Mouse (Mus musculus): ENCODE results near the gene Rxfp4.
A peak's percentile ranks its signal among the peaks of the same experiment; 100 is the strongest.
"Not testable (repeated sequence)": the region's sequence is repeated elsewhere in the genome, so short reads cannot be mapped to it uniquely, and the experiment has no call there.

Gene Rxfp4

DNA sequence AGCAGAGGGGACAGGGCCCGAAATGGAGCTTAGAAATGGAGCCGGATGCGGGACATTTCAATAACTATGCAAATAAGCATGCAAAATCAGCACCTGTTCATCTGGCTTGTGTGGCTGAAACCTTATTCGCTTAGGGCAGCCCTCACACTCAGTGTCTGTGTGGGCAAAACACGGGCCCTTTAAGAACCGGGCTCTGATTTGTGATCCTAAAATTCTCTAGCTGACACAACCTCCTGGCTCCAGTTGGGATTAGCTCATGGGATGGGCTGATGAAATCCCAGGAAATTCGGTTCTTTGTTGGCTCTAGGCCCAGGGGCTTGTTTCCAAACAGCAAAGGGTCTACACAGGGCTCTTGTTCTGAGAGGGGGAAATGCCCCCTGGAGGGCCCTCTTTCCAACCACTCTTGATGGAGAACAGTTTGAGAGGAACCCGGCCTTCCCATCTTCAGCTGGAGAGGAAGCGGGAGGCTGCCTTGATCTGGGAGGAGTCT, 37.0 kb downstream of the Rxfp4 start:
- no peak for TF ChIP-seq GATA4 (IDR thresholded peaks at IDR 0.05; ENCODE audit: insufficient replicate concordance, low read length)

DNA sequence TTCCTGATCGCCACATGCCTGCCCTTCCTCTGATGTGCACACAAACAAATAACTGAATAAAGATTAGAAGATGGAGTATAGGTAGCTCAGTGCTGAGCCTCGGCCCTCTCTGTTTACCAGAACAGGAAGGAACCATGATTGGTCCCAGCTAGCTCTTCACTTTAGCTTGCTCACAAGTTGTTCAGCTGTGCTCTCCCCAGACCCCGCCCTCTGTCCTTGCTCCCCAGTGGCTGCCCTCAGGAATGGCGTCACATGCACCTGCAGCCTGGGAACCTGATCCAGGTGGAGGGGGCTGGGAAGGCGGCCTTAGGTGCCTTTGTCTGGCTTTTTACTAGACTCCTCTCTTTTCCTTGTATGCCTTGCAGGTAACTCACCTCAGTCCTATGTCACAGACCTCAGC, 37.8 kb downstream of the Rxfp4 start:
- TF ChIP-seq GATA4 (IDR thresholded peaks at IDR 0.05; ENCODE audit: insufficient replicate concordance, low read length) = no peak

GRCm38 (mm10) chr3:88614418-88614817, 38.5 kb downstream of the Rxfp4 start:
- TF ChIP-seq GATA4 (IDR thresholded peaks at IDR 0.05; ENCODE audit: insufficient replicate concordance, low read length) = no peak

- no peak for TF ChIP-seq GATA4 (IDR thresholded peaks at IDR 0.05; ENCODE audit: insufficient replicate concordance, low read length)
Measured at GRCm38 (mm10) chr3:88609066-88609465, 43.9 kb downstream of the Rxfp4 start.

- no peak for TF ChIP-seq GATA4 (IDR thresholded peaks at IDR 0.05; ENCODE audit: insufficient replicate concordance, low read length)
Measured at GRCm38 (mm10) chr3:88607758-88608138, 45.2 kb downstream of the Rxfp4 start.

DNA sequence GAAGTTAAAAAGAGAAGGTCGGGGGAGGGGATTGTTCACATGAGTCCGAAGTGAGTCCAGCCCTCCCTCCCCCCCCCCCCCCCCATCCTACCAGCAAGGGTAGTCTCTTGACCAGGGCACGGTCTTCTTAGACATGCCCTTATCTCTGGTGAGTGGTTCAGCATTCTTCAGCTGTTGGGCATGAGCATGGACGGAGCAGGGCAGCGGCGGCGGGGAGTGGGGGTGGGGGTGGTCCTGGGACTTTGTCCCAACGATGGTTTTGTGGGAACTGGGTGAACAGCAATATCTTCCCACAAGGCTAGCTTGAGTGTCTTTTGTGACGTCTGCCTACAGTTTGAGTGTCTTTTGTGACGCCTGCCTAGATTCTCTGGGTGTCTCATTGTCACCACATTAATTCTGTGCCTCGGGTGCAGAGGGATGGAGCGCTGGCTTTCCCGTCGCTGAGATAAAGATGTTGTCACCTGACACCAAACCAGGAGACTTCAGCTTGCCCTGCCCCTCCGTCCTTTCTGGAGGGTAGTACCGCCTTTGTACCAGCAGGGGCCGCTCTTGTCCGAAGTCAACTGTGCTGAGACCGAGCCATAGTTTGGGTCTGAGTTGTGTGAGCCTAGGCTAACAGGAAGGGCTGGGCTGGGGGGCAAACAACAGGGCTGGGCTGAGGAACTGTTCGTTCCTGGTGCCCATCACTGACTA, 45.7 kb downstream of the Rxfp4 start:
- no peak for TF ChIP-seq GATA4 (IDR thresholded peaks at IDR 0.05; ENCODE audit: insufficient replicate concordance, low read length)

- not testable (repeated sequence) for TF ChIP-seq GATA4 (IDR thresholded peaks at IDR 0.05; ENCODE audit: insufficient replicate concordance, low read length)
Measured at GRCm38 (mm10) chr3:88605666-88606065, 47.3 kb downstream of the Rxfp4 start, which contains the start of gene Arhgef2. Gene Arhgef2 (plus strand): TSS chr3:88605966.

DNA sequence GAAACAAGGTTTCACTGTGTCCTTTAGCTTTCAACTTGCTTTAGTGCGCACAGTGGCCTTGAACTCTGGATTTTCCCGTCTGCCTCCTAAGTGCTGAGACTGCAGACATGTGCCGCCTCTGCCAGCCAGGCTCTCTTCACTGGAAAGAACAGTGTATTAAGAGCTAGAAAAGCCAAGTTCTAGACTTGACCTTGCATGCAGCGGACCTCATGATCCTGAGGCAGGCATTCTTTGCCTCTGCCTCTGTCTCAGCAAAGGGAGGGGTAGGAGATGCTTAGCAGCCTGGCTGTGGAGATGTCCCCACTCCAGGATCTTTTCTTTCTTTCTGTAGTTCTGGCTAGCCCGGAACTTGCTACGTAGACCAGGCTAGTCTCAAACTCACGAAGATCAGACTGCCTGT, 48.1 kb downstream of the Rxfp4 start:
- no peak for TF ChIP-seq GATA4 (IDR thresholded peaks at IDR 0.05; ENCODE audit: insufficient replicate concordance, low read length)

GRCm38 (mm10) chr3:88603714-88604161, 49.2 kb downstream of the Rxfp4 start:
- peak; percentile 48; the same call in 1 of the 2 replicates for TF ChIP-seq GATA4 (IDR thresholded peaks at IDR 0.05; ENCODE audit: insufficient replicate concordance, low read length)

DNA sequence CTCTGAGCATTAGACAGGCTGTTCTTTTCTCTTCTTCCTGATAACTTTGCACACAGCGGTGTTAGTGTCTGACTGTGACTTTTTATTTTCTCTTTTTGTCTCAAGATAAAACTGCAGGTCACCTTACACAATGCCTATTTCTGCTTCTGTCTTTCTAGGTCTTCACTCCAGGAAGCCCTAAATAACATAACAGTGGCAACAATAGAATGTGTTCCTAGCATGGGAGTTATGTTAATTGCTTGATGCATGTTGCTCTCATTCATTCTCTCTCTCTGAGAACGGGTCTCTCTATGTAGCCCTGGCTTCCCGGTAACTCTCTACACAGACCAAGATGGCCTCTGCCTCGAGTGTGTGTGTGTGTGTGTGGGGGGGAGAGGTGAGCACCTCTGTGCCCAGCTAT, 50.5 kb downstream of the Rxfp4 start:
- TF ChIP-seq GATA4 (IDR thresholded peaks at IDR 0.05; ENCODE audit: insufficient replicate concordance, low read length) = no peak

Data from liver, adult (tissue).